Mouse (Mus musculus) hindbrain, embryonic 13.5 days (tissue): ENCODE results near the gene Trpm8. TPM values are rescaled to one million over a fixed set of nuclear protein-coding genes. Genes with fewer than 3 reads are reported as not detected.

ENCODE experiments used
- ATAC-seq: fragments of 200-750 bp; cut with Nextera tagmentation; 2 replicates; pipeline ENCODE4 v1.8.0; 2017; ENCODE audit warnings: moderate TSS enrichment; ENCODE audit not compliant: low FRiP score
- H3K27ac ChIP-seq: fragments of 300-500 bp; sonication (generic); 2 replicates; pipeline ENCODE4 v1.5.1; 2015; ENCODE audit warnings: inconsistent platforms, mild to moderate bottlenecking, moderate library complexity
- H3K27me3 ChIP-seq: fragments of 300-500 bp; sonication (generic); 2 replicates; pipeline ENCODE4 v1.6.1; 2015; ENCODE audit warnings: mild to moderate bottlenecking, inconsistent platforms
- H3K36me3 ChIP-seq: fragments of 300-500 bp; sonication (generic); 2 replicates; pipeline ENCODE4 v1.6.1; 2015; ENCODE audit warnings: mild to moderate bottlenecking, inconsistent platforms
- H3K4me1 ChIP-seq: fragments of 300-500 bp; sonication (generic); replicated peaks from 2 replicates; pipeline ENCODE4 v1.6.1; 2015; ENCODE audit warnings: inconsistent platforms
- H3K4me2 ChIP-seq: fragments of 300-500 bp; sonication (generic); 2 replicates; pipeline ENCODE4 v1.6.1; 2015; ENCODE audit warnings: inconsistent platforms, mild to moderate bottlenecking, moderate library complexity
- H3K4me3 ChIP-seq: fragments of 300-500 bp; sonication (generic); 2 replicates; pipeline ENCODE4 v1.5.1; 2015; ENCODE audit warnings: mild to moderate bottlenecking, inconsistent platforms
- H3K9ac ChIP-seq: fragments of 300-500 bp; sonication (generic); 2 replicates; pipeline ENCODE4 v1.6.1; 2015; ENCODE audit warnings: mild to moderate bottlenecking, inconsistent platforms
- H3K9me3 ChIP-seq: fragments of 300-500 bp; sonication (generic); 2 replicates; pipeline ENCODE4 v1.6.1; 2016; ENCODE audit warnings: inconsistent platforms
- WGBS: fragments of 180-500 bp; shearing (Covaris S2); methylation state at CpG from one replicate; pipeline ENCODE4 v1.1.7; 2015; 5-methylcytosine and 5-hydroxymethylcytosine counted together
- polyA plus RNA-seq: library from polyadenylated mRNA; unstranded; fragments of >200 nt; fragmentation: Nextera tagmentation; extraction: Ambion mirVana; gene quantifications from 2 replicates; pipeline ENCODE4 v1.2.1, GENCODE M21; 2015

Gene Trpm8
- polyA plus RNA-seq, 1 experiment from 2014 or later: 0.04 TPM

- Histone ChIP-seq H3K9me3 (peaks cover 55% of the 10 kb centered on the region), H3K27me3 (no peaks in the 10 kb centered on the region), H3K4me3 (no peak overlapping the region), H3K27ac (no peak overlapping the region), H3K4me1 (no peaks in the 10 kb centered on the region), H3K36me3 (no peaks in the 10 kb centered on the region), H3K4me2 (no peak overlapping the region), H3K9ac (no peak overlapping the region)
- ATAC-seq: no peak
- 81% methylated on average over 15 of the region's 15 CpGs for WGBS
Observed at GRCm38 (mm10) chr1:88283376-88284227, 6.1 kb downstream of the Trpm8 start.

- ATAC-seq: peak; percentile 44
Observed at GRCm38 (mm10) chr1:88284228-88284945, 6.9 kb downstream of the Trpm8 start.

GRCm38 (mm10) chr1:88284946-88285320, 7.5 kb downstream of the Trpm8 start:
- no peak overlapping the region for H3K4me2 ChIP-seq
- no peak overlapping the region for H3K27ac ChIP-seq
- no peak overlapping the region for H3K9ac ChIP-seq
- no peaks in the 10 kb centered on the region for H3K4me1 ChIP-seq
- ATAC-seq: 0 out of 2 replicates have a peak, but pooled peaks have one; percentile 3
- no peak overlapping the region for H3K4me3 ChIP-seq
- 63% methylated on average over 7 of the region's 7 CpGs for WGBS
- no peaks in the 10 kb centered on the region for H3K27me3 ChIP-seq
- peaks cover 60% of the 10 kb centered on the region for H3K9me3 ChIP-seq
- H3K36me3 ChIP-seq: no peaks in the 10 kb centered on the region

More at GRCm38 (mm10) chr1:88284228-88284945, 6.9 kb downstream of the Trpm8 start:
- Histone ChIP-seq H3K27ac (no peak overlapping the region), H3K4me2 (no peak overlapping the region), H3K4me1 (no peaks in the 10 kb centered on the region), H3K9me3 (peaks cover 57% of the 10 kb centered on the region), H3K36me3 (no peaks in the 10 kb centered on the region), H3K27me3 (no peaks in the 10 kb centered on the region), H3K9ac (no peak overlapping the region), H3K4me3 (no peak overlapping the region)
- WGBS: 63% methylated on average over 10 of the region's 10 CpGs

GRCm38 (mm10) chr1:88285652-88286051, 8.2 kb downstream of the Trpm8 start:
- Histone ChIP-seq H3K4me2 (no peak overlapping the region), H3K4me1 (no peaks in the 10 kb centered on the region), H3K27me3 (no peaks in the 10 kb centered on the region), H3K9me3 (peaks cover 66% of the 10 kb centered on the region), H3K9ac (no peak overlapping the region), H3K4me3 (no peak overlapping the region), H3K27ac (no peak overlapping the region), H3K36me3 (no peaks in the 10 kb centered on the region)
- 69% methylated on average over 5 of the region's 5 CpGs for WGBS
- ATAC-seq: no peak

GRCm38 (mm10) chr1:88286136-88286845, 8.8 kb downstream of the Trpm8 start:
- 82% methylated on average over 15 of the region's 15 CpGs for WGBS
- Histone ChIP-seq H3K4me2 (no peak overlapping the region), H3K4me3 (no peak overlapping the region), H3K27ac (no peak overlapping the region), H3K36me3 (no peaks in the 10 kb centered on the region), H3K27me3 (no peaks in the 10 kb centered on the region), H3K4me1 (no peaks in the 10 kb centered on the region), H3K9me3 (peaks cover 70% of the 10 kb centered on the region), H3K9ac (no peak overlapping the region)
- ATAC-seq: no peak

GRCm38 (mm10) chr1:88286887-88287696, 9.6 kb downstream of the Trpm8 start:
- no peaks in the 10 kb centered on the region for H3K27me3 ChIP-seq
- H3K9me3 ChIP-seq: peaks cover 73% of the 10 kb centered on the region
- no peak overlapping the region for H3K4me3 ChIP-seq
- no peaks in the 10 kb centered on the region for H3K4me1 ChIP-seq
- ATAC-seq: no peak
- H3K4me2 ChIP-seq: no peak overlapping the region
- H3K36me3 ChIP-seq: no peaks in the 10 kb centered on the region
- no peak overlapping the region for H3K27ac ChIP-seq
- H3K9ac ChIP-seq: no peak overlapping the region
- 74% methylated on average over 13 of the region's 13 CpGs for WGBS

- H3K27ac ChIP-seq: no peak overlapping the region
- no peak overlapping the region for H3K4me2 ChIP-seq
- H3K4me3 ChIP-seq: no peak overlapping the region
- H3K36me3 ChIP-seq: no peaks in the 10 kb centered on the region
- no peak for ATAC-seq
- no peaks in the 10 kb centered on the region for H3K4me1 ChIP-seq
- no peak overlapping the region for H3K9ac ChIP-seq
- H3K27me3 ChIP-seq: no peaks in the 10 kb centered on the region
- H3K9me3 ChIP-seq: peaks cover 72% of the 10 kb centered on the region
- WGBS: 40% methylated on average over 5 of the region's 5 CpGs
Observed at GRCm38 (mm10) chr1:88287697-88287980, 10.2 kb downstream of the Trpm8 start.

GRCm38 (mm10) chr1:88288056-88288788, 10.8 kb downstream of the Trpm8 start:
- ATAC-seq: no peak

GRCm38 (mm10) chr1:88288789-88289127, 11.3 kb downstream of the Trpm8 start:
- no peaks in the 10 kb centered on the region for H3K4me1 ChIP-seq
- no peak overlapping the region for H3K9ac ChIP-seq
- H3K36me3 ChIP-seq: no peaks in the 10 kb centered on the region
- WGBS: 75% methylated on average over 3 of the region's 3 CpGs
- no peak for ATAC-seq
- no peak overlapping the region for H3K4me3 ChIP-seq
- H3K9me3 ChIP-seq: peaks cover 62% of the 10 kb centered on the region
- no peak overlapping the region for H3K4me2 ChIP-seq
- no peaks in the 10 kb centered on the region for H3K27me3 ChIP-seq
- no peak overlapping the region for H3K27ac ChIP-seq

More at GRCm38 (mm10) chr1:88288056-88288788, 10.8 kb downstream of the Trpm8 start:
- Histone ChIP-seq H3K4me3 (no peak overlapping the region), H3K9me3 (peaks cover 67% of the 10 kb centered on the region), H3K4me2 (no peak overlapping the region), H3K27ac (no peak overlapping the region), H3K9ac (no peak overlapping the region), H3K36me3 (no peaks in the 10 kb centered on the region), H3K4me1 (no peaks in the 10 kb centered on the region), H3K27me3 (no peaks in the 10 kb centered on the region)
- 45% methylated on average over 3 of the region's 3 CpGs for WGBS

GRCm38 (mm10) chr1:88289152-88289551, 11.7 kb downstream of the Trpm8 start:
- H3K9me3 ChIP-seq: peaks cover 58% of the 10 kb centered on the region
- WGBS: 50% methylated on average over 2 of the region's 2 CpGs

GRCm38 (mm10) chr1:88289917-88290316, 12.5 kb downstream of the Trpm8 start:
- Histone ChIP-seq H3K36me3 (no peaks in the 10 kb centered on the region), H3K9ac (no peak overlapping the region), H3K4me3 (no peak overlapping the region), H3K9me3 (peaks cover 56% of the 10 kb centered on the region), H3K27me3 (no peaks in the 10 kb centered on the region), H3K27ac (no peak overlapping the region), H3K4me2 (no peak overlapping the region), H3K4me1 (no peaks in the 10 kb centered on the region)
- no peak for ATAC-seq
- 44% methylated on average over 4 of the region's 4 CpGs for WGBS

More at GRCm38 (mm10) chr1:88289152-88289551, 11.7 kb downstream of the Trpm8 start:
- H3K27ac ChIP-seq: no peak overlapping the region
- no peak overlapping the region for H3K9ac ChIP-seq
- H3K36me3 ChIP-seq: no peaks in the 10 kb centered on the region
- H3K27me3 ChIP-seq: no peaks in the 10 kb centered on the region
- H3K4me3 ChIP-seq: no peak overlapping the region
- H3K4me2 ChIP-seq: no peak overlapping the region
- no peaks in the 10 kb centered on the region for H3K4me1 ChIP-seq
- ATAC-seq: no peak
